Mouse (Mus musculus): Measurements from ENCODE around the gene Camkk1.

DNA sequence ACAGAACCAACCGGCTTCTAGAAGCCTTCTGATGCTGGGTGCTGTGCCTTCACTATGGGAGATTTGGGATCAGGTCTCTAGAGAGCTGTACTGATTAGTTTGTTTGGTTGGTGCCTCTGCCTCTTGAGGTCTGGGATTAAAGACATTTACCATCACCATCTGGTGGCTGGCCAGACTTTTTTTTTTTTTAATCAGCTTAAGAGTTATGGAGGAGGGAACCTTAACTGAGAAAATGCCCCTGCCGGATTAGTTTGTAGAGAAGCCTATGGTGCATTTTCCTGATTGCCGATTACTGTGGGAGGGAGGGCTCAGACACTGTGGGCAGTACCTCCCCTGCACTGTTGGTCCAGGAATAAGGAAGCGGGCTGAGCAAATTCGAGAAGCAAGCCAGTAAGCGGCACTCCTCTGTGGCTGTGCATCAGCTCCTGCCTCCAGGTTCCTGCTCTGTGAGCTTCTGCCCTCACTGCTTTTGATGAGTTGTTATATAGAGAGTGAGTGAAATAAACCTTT lies 58.5 kb downstream of the Camkk1 start:
- TF ChIP-seq CTCF (IDR thresholded peaks at IDR 0.05; ENCODE audit: borderline replicate concordance, extremely low read depth, insufficient read depth, insufficient read length) (no peak), POLR2A (IDR thresholded peaks at IDR 0.05; ENCODE audit: borderline replicate concordance, extremely low read depth, insufficient read depth, insufficient read length, poor library complexity, severe bottlenecking) (no peak)

Data from brain, embryonic 14.5 days (tissue).